Mouse (Mus musculus): Measurements from ENCODE around the gene Itga9. TPM values are rescaled to one million over a fixed set of nuclear protein-coding genes. Genes with fewer than 3 reads are reported as not detected.

Gene Itga9
- polyA plus RNA-seq, 1 experiment: 0.14 TPM

GRCm38 (mm10) chr9:118934319-118934718, 327.8 kb downstream of the Itga9 start:
- Histone ChIP-seq H3K27me3 (ENCODE audit: control insufficient read depth, insufficient read depth, insufficient read length) (no peaks in the 10 kb centered on the region), H3K79me2 (ENCODE audit: control insufficient read depth, insufficient read depth) (peaks cover 19% of the 10 kb centered on the region), H3ac (ENCODE audit: control insufficient read depth, insufficient read length) (no peak overlapping the region), H3K4me2 (ENCODE audit: low read depth) (no peak overlapping the region), H3K36me3 (ENCODE audit: control insufficient read depth, insufficient read depth) (no peaks in the 10 kb centered on the region), H3K4me3 (no peak overlapping the region)
- TF ChIP-seq TCF3 (IDR thresholded peaks at IDR 0.05; ENCODE audit: insufficient read length, low read depth) (no peak), CEBPB (IDR thresholded peaks at IDR 0.05; ENCODE audit: insufficient read depth, poor library complexity, severe bottlenecking) (no peak), MYOG (IDR thresholded peaks at IDR 0.05; ENCODE audit: control insufficient read depth in 1 of 3, insufficient read depth in 1 of 3, insufficient read length in 2 of 3, low read depth in 2 of 3) (no peak), POLR2A (IDR thresholded peaks at IDR 0.05; ENCODE audit: insufficient read length, low read depth) (no peak), SRF (IDR thresholded peaks at IDR 0.05; ENCODE audit: control insufficient read depth, insufficient read length, low read depth) (no peak), MYOD1 (IDR thresholded peaks at IDR 0.05; ENCODE audit: control insufficient read depth in 1 of 3, insufficient read length in 2 of 3, low read depth in 2 of 3) (no peak)

GRCm38 (mm10) chr9:118935098-118935497, 328.6 kb downstream of the Itga9 start:
- no peak overlapping the region for H3K4me3 ChIP-seq
- no peak overlapping the region for H3ac ChIP-seq (ENCODE audit: control insufficient read depth, insufficient read length)
- TF ChIP-seq TCF12 (IDR thresholded peaks at IDR 0.05; ENCODE audit: insufficient read depth, poor library complexity, severe bottlenecking) (no peak), CEBPB (IDR thresholded peaks at IDR 0.05; ENCODE audit: insufficient read depth, poor library complexity, severe bottlenecking) (no peak), MYOG (IDR thresholded peaks at IDR 0.05; ENCODE audit: control insufficient read depth in 1 of 3, insufficient read depth in 1 of 3, insufficient read length in 2 of 3, low read depth in 2 of 3) (no peak), SRF (IDR thresholded peaks at IDR 0.05; ENCODE audit: control insufficient read depth, insufficient read length, low read depth) (no peak), REST (IDR thresholded peaks at IDR 0.05; ENCODE audit: insufficient read depth, insufficient read length) (no peak), MAX (IDR thresholded peaks at IDR 0.05; ENCODE audit: low read depth) (no peak), POLR2A (IDR thresholded peaks at IDR 0.05; ENCODE audit: insufficient read length, low read depth) (no peak)
- H3K36me3 ChIP-seq (ENCODE audit: control insufficient read depth, insufficient read depth): no peaks in the 10 kb centered on the region
- no peak overlapping the region for H3K4me2 ChIP-seq (ENCODE audit: low read depth)
- no peaks in the 10 kb centered on the region for H3K27me3 ChIP-seq (ENCODE audit: control insufficient read depth, insufficient read depth, insufficient read length)
- peaks cover 17% of the 10 kb centered on the region for H3K79me2 ChIP-seq (ENCODE audit: control insufficient read depth, insufficient read depth)

- H3ac ChIP-seq (ENCODE audit: control insufficient read depth, insufficient read length): no peak overlapping the region
- no peak overlapping the region for H3K4me3 ChIP-seq
Observed at GRCm38 (mm10) chr9:118936071-118936470, 329.6 kb downstream of the Itga9 start.

DNA sequence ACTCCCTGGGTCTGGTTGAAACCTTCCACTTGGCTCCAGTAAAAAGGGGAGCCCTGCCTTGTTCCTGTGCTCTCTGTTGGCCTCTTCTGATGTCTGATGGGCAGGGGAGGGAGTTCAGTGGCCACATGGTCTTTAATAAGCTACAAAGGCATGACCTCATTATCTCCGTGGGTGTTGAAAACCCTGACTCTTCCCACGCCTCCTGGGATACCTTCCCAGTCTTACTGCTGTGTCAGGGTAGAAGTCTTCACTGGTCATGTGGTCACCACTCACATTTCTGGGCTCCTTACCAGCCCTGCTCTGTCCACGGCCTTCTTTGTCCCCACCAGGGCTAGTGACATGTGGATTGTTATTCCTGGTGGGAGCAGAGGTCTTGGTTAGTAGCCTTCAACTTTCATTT, 331.0 kb downstream of the Itga9 start:
- Histone ChIP-seq H3K36me3 (ENCODE audit: control insufficient read depth, insufficient read depth) (no peaks in the 10 kb centered on the region), H3K79me2 (ENCODE audit: control insufficient read depth, insufficient read depth) (peaks cover 7% of the 10 kb centered on the region), H3K27me3 (ENCODE audit: control insufficient read depth, insufficient read depth, insufficient read length) (no peaks in the 10 kb centered on the region), H3K4me3 (no peak overlapping the region), H3ac (ENCODE audit: control insufficient read depth, insufficient read length) (no peak overlapping the region), H3K4me2 (ENCODE audit: low read depth) (no peak overlapping the region)
- TF ChIP-seq MYOG (IDR thresholded peaks at IDR 0.05; ENCODE audit: control insufficient read depth in 1 of 3, insufficient read depth in 1 of 3, insufficient read length in 2 of 3, low read depth in 2 of 3) (no peak), USF1 (IDR thresholded peaks at IDR 0.05; ENCODE audit: low read depth) (peak; percentile 57)

More at GRCm38 (mm10) chr9:118936071-118936470, 329.6 kb downstream of the Itga9 start:
- no peak for TF ChIP-seq TCF12 (IDR thresholded peaks at IDR 0.05; ENCODE audit: insufficient read depth, poor library complexity, severe bottlenecking)
- TF ChIP-seq MYOD1 (IDR thresholded peaks at IDR 0.05; ENCODE audit: control insufficient read depth in 1 of 3, insufficient read length in 2 of 3, low read depth in 2 of 3): no peak
- TF ChIP-seq MYOG (IDR thresholded peaks at IDR 0.05; ENCODE audit: control insufficient read depth in 1 of 3, insufficient read depth in 1 of 3, insufficient read length in 2 of 3, low read depth in 2 of 3): no peak
- no peak for TF ChIP-seq POLR2AphosphoS2 (IDR thresholded peaks at IDR 0.05; ENCODE audit: insufficient read length, low read depth)
- no peak for TF ChIP-seq CEBPB (IDR thresholded peaks at IDR 0.05; ENCODE audit: insufficient read depth, poor library complexity, severe bottlenecking)
- TF ChIP-seq POLR2A (IDR thresholded peaks at IDR 0.05; ENCODE audit: insufficient read length, low read depth): no peak
- no peak for TF ChIP-seq E2F4 (IDR thresholded peaks at IDR 0.05; ENCODE audit: insufficient read depth)
- TF ChIP-seq MAX (IDR thresholded peaks at IDR 0.05; ENCODE audit: low read depth): no peak
- TF ChIP-seq TCF3 (IDR thresholded peaks at IDR 0.05; ENCODE audit: insufficient read length, low read depth): no peak
- TF ChIP-seq REST (IDR thresholded peaks at IDR 0.05; ENCODE audit: insufficient read depth, insufficient read length): no peak
- no peaks in the 10 kb centered on the region for H3K36me3 ChIP-seq (ENCODE audit: control insufficient read depth, insufficient read depth)
- no peak overlapping the region for H3K4me2 ChIP-seq (ENCODE audit: low read depth)
- H3K27me3 ChIP-seq (ENCODE audit: control insufficient read depth, insufficient read depth, insufficient read length): no peaks in the 10 kb centered on the region
- peaks cover 13% of the 10 kb centered on the region for H3K79me2 ChIP-seq (ENCODE audit: control insufficient read depth, insufficient read depth)

DNA sequence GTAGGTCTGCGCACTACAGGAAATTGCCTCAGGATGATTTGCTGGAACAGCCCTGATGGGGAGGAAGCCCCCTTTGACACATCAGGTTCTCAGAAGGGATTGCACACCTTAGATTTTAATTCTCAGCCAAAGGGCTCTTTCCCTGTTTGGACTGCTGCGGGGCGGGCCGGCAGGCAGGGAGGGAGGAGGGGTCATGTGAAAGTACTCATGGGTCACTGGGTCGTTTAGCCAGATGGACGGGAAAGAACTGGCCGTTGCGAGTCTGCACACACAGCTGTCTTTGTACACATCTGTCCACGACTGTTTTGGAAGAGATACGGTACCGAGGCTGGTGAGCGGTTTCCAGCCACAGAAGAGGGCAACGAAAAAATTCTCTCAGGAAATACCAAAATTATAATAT, 332.9 kb downstream of the Itga9 start:
- no peaks in the 10 kb centered on the region for H3K36me3 ChIP-seq (ENCODE audit: control insufficient read depth, insufficient read depth)
- no peak overlapping the region for H3K4me2 ChIP-seq (ENCODE audit: low read depth)
- no peaks in the 10 kb centered on the region for H3K27me3 ChIP-seq (ENCODE audit: control insufficient read depth, insufficient read depth, insufficient read length)
- TF ChIP-seq E2F4 (IDR thresholded peaks at IDR 0.05; ENCODE audit: insufficient read depth): no peak
- TF ChIP-seq POLR2AphosphoS2 (IDR thresholded peaks at IDR 0.05; ENCODE audit: insufficient read length, low read depth): no peak
- no peak for TF ChIP-seq SRF (IDR thresholded peaks at IDR 0.05; ENCODE audit: control insufficient read depth, insufficient read length, low read depth)
- no peak for TF ChIP-seq REST (IDR thresholded peaks at IDR 0.05; ENCODE audit: insufficient read depth, insufficient read length)
- no peak for TF ChIP-seq MAX (IDR thresholded peaks at IDR 0.05; ENCODE audit: low read depth)
- TF ChIP-seq USF1 (IDR thresholded peaks at IDR 0.05; ENCODE audit: low read depth): no peak
- no peak for TF ChIP-seq TCF3 (IDR thresholded peaks at IDR 0.05; ENCODE audit: insufficient read length, low read depth)
- TF ChIP-seq TCF12 (IDR thresholded peaks at IDR 0.05; ENCODE audit: insufficient read depth, poor library complexity, severe bottlenecking): no peak
- TF ChIP-seq MYOD1 (IDR thresholded peaks at IDR 0.05; ENCODE audit: control insufficient read depth in 1 of 3, insufficient read length in 2 of 3, low read depth in 2 of 3): no peak
- no peak for TF ChIP-seq MYOG (IDR thresholded peaks at IDR 0.05; ENCODE audit: control insufficient read depth in 1 of 3, insufficient read depth in 1 of 3, insufficient read length in 2 of 3, low read depth in 2 of 3)
- peaks cover 7% of the 10 kb centered on the region for H3K79me2 ChIP-seq (ENCODE audit: control insufficient read depth, insufficient read depth)
- no peak overlapping the region for H3ac ChIP-seq (ENCODE audit: control insufficient read depth, insufficient read length)
- no peak overlapping the region for H3K4me3 ChIP-seq

Data from myocyte (in vitro differentiated cells).